Mouse (Mus musculus) ES-E14 (cell line): ENCODE data around the gene Mthfsl. TPM values are rescaled to one million over a fixed set of nuclear protein-coding genes. Genes with fewer than 3 reads are reported as not detected.
"Not testable (repeated sequence)": the region's sequence is repeated elsewhere in the genome, so short reads cannot be mapped to it uniquely, and the experiment has no call there.

Experiments used
- DNase-seq: peaks from one replicate; pipeline ENCODE4 v3.0.0-alpha.2; 2013; ENCODE audit warnings: low read depth, low spot score
- H3K27ac ChIP-seq: 2 replicates; pipeline ENCODE4 v1.5.1; 2012; ENCODE audit warnings: low read depth, mild to moderate bottlenecking, low read length, moderate library complexity, mixed read lengths; ENCODE audit not compliant: poor library complexity, insufficient read depth, severe bottlenecking
- H3K36me3 ChIP-seq: 2 replicates; pipeline ENCODE4 v1.6.1; 2012; ENCODE audit warnings: mild to moderate bottlenecking, low read length, moderate library complexity, mixed read lengths; ENCODE audit not compliant: control insufficient read depth, poor library complexity, insufficient read depth, severe bottlenecking
- H3K4me1 ChIP-seq, 2 experiments: fragments of 150-350 bp in 1 of 2; sonication (generic) in 1 of 2; 2 replicates each; pipeline ENCODE4 v1.6.1; 2012; ENCODE audit warnings: low read length in 2 of 2, mild to moderate bottlenecking in 1 of 2, mixed read lengths in 1 of 2; ENCODE audit not compliant: control insufficient read depth in 2 of 2, insufficient read depth in 2 of 2, poor library complexity in 1 of 2
- H3K4me3 ChIP-seq, 2 experiments: fragments of 150-350 bp in 1 of 2; sonication (generic) in 1 of 2; 2 replicates each; pipeline ENCODE4 v1.5.1; 2012; ENCODE audit warnings: low read length in 2 of 2, low read depth in 1 of 2, mild to moderate bottlenecking in 1 of 2, mixed read lengths in 1 of 2; ENCODE audit not compliant: insufficient read depth in 1 of 2, poor library complexity in 1 of 2, severe bottlenecking in 1 of 2
- H3K9ac ChIP-seq: 2 replicates; pipeline ENCODE4 v1.6.1; 2012; ENCODE audit warnings: low read depth, mild to moderate bottlenecking, low read length, mixed read lengths; ENCODE audit not compliant: poor library complexity, insufficient read depth, severe bottlenecking
- H3K9me3 ChIP-seq: fragments of 150-350 bp; sonication (generic); 2 replicates; pipeline ENCODE4 v1.6.1; 2012; ENCODE audit warnings: low read depth, mild to moderate bottlenecking, low read length; ENCODE audit not compliant: control insufficient read depth, insufficient read depth
- CHD2 ChIP-seq: IDR thresholded peaks from 2 replicates; pipeline ENCODE4 v1.6.1; 2014; ENCODE audit warnings: mild to moderate bottlenecking, low read depth, low read length, inconsistent platforms
- HCFC1 ChIP-seq: IDR thresholded peaks from 2 replicates; pipeline ENCODE4 v1.6.1; 2012; ENCODE audit warnings: low read length, inconsistent platforms, borderline replicate concordance; ENCODE audit not compliant: insufficient read depth
- MAFK ChIP-seq: IDR thresholded peaks from 2 replicates; pipeline ENCODE4 v1.6.1; 2014; ENCODE audit warnings: mild to moderate bottlenecking, low read depth, low read length, inconsistent platforms; ENCODE audit not compliant: insufficient read depth
- ZC3H11A ChIP-seq: IDR thresholded peaks from 2 replicates; pipeline ENCODE4 v1.6.1; 2012; ENCODE audit warnings: low read depth, mild to moderate bottlenecking, inconsistent platforms, low read length, borderline replicate concordance
- ZNF384 ChIP-seq: IDR thresholded peaks from 2 replicates; pipeline ENCODE4 v1.6.1; 2012; ENCODE audit warnings: low read depth, low read length, inconsistent platforms
- in situ Hi-C, 2 experiments: fragments of 600-800 bp; cut with MboI; formaldehyde crosslinking; loops; one replicate each; pipeline ENCODE4 v1.15.1; 2025; ENCODE audit warnings: low sequenced_read_pairs in 2 of 2, inconsistent platforms in 1 of 2; ENCODE audit not compliant: unreplicated experiment in 2 of 2
- total RNA-seq: library from RNA; depleted of rRNA; stranded (reverse); fragments of 300-350 nt; gene quantifications from 2 replicates; pipeline ENCODE4 v1.2.3, GENCODE M21; 2012

Mthfsl gene
- total RNA-seq, 1 experiment = 7.4 TPM

DNA sequence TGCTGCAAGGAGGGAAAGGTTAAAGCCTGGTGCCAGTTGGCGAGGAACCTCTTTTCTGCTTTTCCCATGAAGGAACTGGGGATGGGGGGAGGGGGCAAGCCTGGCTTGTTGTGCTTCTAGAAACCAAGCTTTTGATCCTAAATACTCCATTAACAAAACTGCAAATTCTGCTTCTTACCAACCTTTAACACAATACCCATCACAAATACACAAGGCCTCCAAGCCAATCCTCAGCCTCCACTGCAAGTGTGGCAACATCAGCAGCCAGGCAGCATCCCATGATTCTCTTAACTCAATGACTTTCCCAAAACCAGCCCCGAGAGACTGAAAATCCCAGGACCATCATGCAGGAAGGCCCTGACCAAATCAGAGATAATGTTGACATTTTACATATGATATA lies 9.7 kb downstream of the Mthfsl start:
- not testable (repeated sequence) for DNase-seq

DNA sequence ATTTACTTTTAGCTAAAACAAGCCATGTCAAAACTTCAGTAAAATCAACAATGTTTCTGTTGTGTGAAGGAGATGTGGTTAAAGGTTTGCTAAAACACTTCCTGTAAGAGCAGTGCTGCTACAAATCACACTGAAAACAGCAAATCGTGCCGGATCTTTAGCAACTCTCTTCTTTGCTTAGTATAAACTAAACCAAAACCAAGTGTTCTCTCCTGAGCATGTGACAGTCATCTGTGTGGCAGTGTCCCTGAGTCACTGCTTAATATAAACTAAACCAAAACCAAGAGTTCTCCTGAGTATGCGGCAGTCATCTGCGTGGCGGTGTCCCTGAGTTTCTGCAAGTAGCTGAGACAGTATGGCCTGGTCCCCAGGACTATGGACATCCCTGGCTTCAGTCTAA lies 10.3 kb downstream of the Mthfsl start:
- H3K27ac ChIP-seq, H3K36me3 ChIP-seq, DNase-seq, H3K4me3 ChIP-seq, H3K9ac ChIP-seq, H3K9me3 ChIP-seq, in situ Hi-C loops, H3K4me1 ChIP-seq: not testable (repeated sequence)

More for the DNA sequence above, 9.7 kb downstream of the Mthfsl start:
- H3K9me3 ChIP-seq, H3K36me3 ChIP-seq, H3K9ac ChIP-seq, in situ Hi-C loops, H3K27ac ChIP-seq, H3K4me1 ChIP-seq, H3K4me3 ChIP-seq: not testable (repeated sequence)

DNA sequence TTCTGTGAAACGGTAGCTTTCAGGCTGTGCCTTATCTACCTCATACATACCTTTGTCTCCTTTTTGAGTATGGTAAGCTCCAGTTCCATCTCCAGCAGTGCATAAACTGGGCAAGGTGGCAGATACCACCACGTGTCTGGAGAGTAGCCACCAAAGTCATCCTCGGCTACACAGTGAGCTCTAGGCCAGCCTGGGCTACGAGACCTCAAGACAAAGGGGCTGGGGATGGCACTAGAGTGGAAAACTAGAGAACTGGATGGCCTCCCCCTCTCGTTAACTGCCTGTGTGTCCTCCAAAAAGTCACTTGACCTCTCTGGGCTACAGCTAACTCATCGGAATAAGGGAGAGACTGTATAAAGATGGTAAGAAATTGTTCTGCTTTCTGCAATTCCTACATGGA lies 10.8 kb downstream of the Mthfsl start:
- no peak for DNase-seq
- H3K4me1 ChIP-seq = no peaks in the 10 kb centered on the region
- H3K36me3 ChIP-seq = no peaks in the 10 kb centered on the region
- no peaks in the 10 kb centered on the region for H3K9me3 ChIP-seq
- no peak overlapping the region for H3K4me3 ChIP-seq
- in situ Hi-C loops = no loop called here
- TF ChIP-seq ZNF384 (no peak), HCFC1 (no peak), MAFK (no peak), CHD2 (no peak), ZC3H11A (no peak)
- no peak overlapping the region for H3K27ac ChIP-seq
- no peak overlapping the region for H3K9ac ChIP-seq

GRCm38 (mm10) chr9:88706700-88707099 lies 13.4 kb downstream of the Mthfsl start:
- no peak for DNase-seq
- Histone ChIP-seq H3K27ac (no peak overlapping the region), H3K36me3 (no peaks in the 10 kb centered on the region), H3K9me3 (no peaks in the 10 kb centered on the region), H3K4me3 (no peak overlapping the region), H3K4me1 (no peaks in the 10 kb centered on the region), H3K9ac (no peak overlapping the region)
- TF ChIP-seq ZNF384 (no peak), CHD2 (no peak), HCFC1 (no peak), ZC3H11A (no peak), MAFK (no peak)
- in situ Hi-C loops = no loop called here

DNA sequence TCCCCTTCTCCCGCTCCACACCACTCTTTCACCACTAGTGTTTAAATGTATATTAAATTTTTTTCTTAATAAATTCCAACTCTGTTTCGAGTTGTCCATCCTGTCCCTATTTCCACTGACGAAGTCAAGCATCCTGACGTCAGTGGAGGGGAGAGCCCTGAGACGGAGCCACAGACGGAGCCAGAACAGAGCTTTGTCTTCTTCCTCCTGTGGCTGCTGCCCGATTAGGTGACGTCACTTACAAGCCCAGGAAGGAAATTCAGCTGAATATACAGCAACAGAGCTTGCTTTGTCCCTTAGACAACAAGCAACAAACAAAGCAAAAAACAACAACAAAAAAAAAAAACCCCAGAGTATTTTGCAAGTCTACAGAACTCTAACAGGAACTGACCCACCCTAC lies 14.9 kb downstream of the Mthfsl start:
- in situ Hi-C loops = not testable (repeated sequence)

DNA sequence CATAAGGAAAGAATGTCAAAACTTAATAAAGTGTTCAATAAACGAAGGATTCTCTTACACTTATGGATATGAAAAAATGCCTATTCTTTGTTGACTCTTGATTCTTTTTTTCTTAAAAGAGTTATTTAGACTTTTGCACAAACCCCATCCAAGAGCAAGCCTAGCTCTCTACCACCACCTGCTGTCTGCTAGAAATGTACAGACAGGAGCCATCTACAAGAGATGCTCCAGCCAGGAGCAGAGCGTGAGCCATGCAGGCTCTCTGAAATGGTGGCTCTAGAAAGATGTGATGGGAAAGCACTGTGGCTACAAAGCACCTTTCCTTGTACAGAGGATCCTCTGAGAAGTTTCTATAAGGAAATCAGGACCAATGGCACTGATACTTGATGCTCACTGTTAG lies 21.4 kb downstream of the Mthfsl start:
- H3K9ac ChIP-seq, H3K27ac ChIP-seq, H3K36me3 ChIP-seq, H3K4me3 ChIP-seq, H3K9me3 ChIP-seq, DNase-seq, in situ Hi-C loops, H3K4me1 ChIP-seq: not testable (repeated sequence)

More for the DNA sequence above, 14.9 kb downstream of the Mthfsl start:
- not testable (repeated sequence) for DNase-seq, H3K4me3 ChIP-seq, H3K27ac ChIP-seq, H3K36me3 ChIP-seq, H3K4me1 ChIP-seq, H3K9ac ChIP-seq, H3K9me3 ChIP-seq

DNA sequence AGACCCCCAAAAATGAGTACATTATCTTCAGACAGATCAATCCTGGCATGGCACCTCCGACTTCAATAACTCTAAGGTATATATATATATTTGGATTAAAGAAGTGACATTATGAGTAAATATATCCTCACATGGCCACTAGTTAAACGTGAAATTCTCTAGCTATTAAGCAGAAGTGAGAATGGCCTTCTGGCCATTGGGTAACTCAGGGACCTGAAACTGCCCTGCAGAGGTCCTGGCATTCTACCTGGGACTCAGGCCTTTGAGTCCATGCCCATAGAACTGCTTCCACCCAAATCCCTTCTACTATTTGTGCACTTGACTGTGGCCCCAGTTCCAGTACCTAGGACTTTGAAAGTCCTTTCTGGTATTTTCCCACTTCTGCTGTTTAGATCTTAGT lies 28.8 kb downstream of the Mthfsl start:
- in situ Hi-C loops, H3K36me3 ChIP-seq, H3K4me1 ChIP-seq, H3K9ac ChIP-seq, H3K4me3 ChIP-seq, H3K9me3 ChIP-seq, H3K27ac ChIP-seq, DNase-seq: not testable (repeated sequence)

GRCm38 (mm10) chr9:88689451-88689850 lies 30.6 kb downstream of the Mthfsl start:
- H3K9me3 ChIP-seq, H3K4me3 ChIP-seq, H3K36me3 ChIP-seq, H3K27ac ChIP-seq, H3K9ac ChIP-seq, in situ Hi-C loops, DNase-seq, H3K4me1 ChIP-seq: not testable (repeated sequence)
